Comparison of ENCODE assay signal across 11 mouse cellular contexts in genomic region chr5:29575085-29575484, GRCm38 (mm10).
"Had no signal": no experiment of that assay in that cellular context is flagged by ENCODE, and none has a peak within 500 bp of the region (broad histone marks: within the 10 kb centered on the region; RNA-seq: fewer than 3 reads in every experiment).

No protein-coding gene starts in this region.

- ATAC-seq: intestine, embryonic 15.5 days; midbrain, embryonic 15.5 days had no signal

- H3K4me2 ChIP-seq: intestine, embryonic 15.5 days; limb, embryonic 15.5 days; liver, embryonic 13.5 days; midbrain, embryonic 15.5 days had no signal

- H3K9ac ChIP-seq: intestine, embryonic 15.5 days; limb, embryonic 15.5 days; liver, embryonic 13.5 days; midbrain, embryonic 15.5 days had no signal

- H3K9me3 ChIP-seq: intestine, embryonic 15.5 days; limb, embryonic 15.5 days; liver, embryonic 13.5 days; midbrain, embryonic 10.5 days; midbrain, embryonic 15.5 days had no signal

- H3K27ac ChIP-seq: intestine, embryonic 15.5 days; left cerebral cortex, adult 2 months; limb, embryonic 15.5 days; liver, embryonic 13.5 days; midbrain, embryonic 10.5 days; midbrain, embryonic 15.5 days had no signal

- H3K36me3 ChIP-seq: intestine, embryonic 15.5 days; midbrain, embryonic 15.5 days had no signal

- H3K4me3 ChIP-seq: intestine, embryonic 15.5 days; left cerebral cortex, adult 2 months; limb, embryonic 15.5 days; liver, embryonic 13.5 days; midbrain, embryonic 10.5 days; midbrain, embryonic 15.5 days had no signal

- H3K27me3 ChIP-seq: intestine, embryonic 15.5 days; limb, embryonic 15.5 days; liver, embryonic 13.5 days; midbrain, embryonic 15.5 days had no signal

- DNase-seq: kidney, adult 18-20 months; kidney, postnatal 36 days; liver, embryonic 13.5 days; lung, adult 18-20 months; right cerebral cortex, postnatal 14 days; thymus, postnatal 36 days had no signal
